Mouse (Mus musculus): Measurements from ENCODE around the gene Nr1i2. TPM values are rescaled to one million over a fixed set of nuclear protein-coding genes. Genes with fewer than 3 reads are reported as not detected.

The Nr1i2 gene
- total and polyA plus RNA-seq, 3 experiments, result not detected

GRCm38 (mm10) chr16:38321452-38321935 is 26.9 kb upstream of the Nr1i2 start (continued):
- peak; percentile 50; the same call in 1 of the 2 replicates for TF ChIP-seq SIN3A (IDR thresholded peaks at IDR 0.05; ENCODE audit: low read length)
- TF ChIP-seq ZC3H11A (IDR thresholded peaks at IDR 0.05; ENCODE audit: low read depth, low read length), result no peak
- no peak for TF ChIP-seq KAT2A (IDR thresholded peaks at IDR 0.05; ENCODE audit: insufficient replicate concordance, low read length)
- TF ChIP-seq CHD1 (IDR thresholded peaks at IDR 0.05; ENCODE audit: low read depth, low read length), result no peak
- TF ChIP-seq MAFK (IDR thresholded peaks at IDR 0.05; ENCODE audit: insufficient replicate concordance, low read length), result peak; percentile 94
- peak; percentile 47 to 87; a peak in 3 of 4 replicates for TF ChIP-seq CTCF (conservative IDR thresholded peaks at IDR 0.05 in 1 of 2, IDR thresholded peaks at IDR 0.05 in 1 of 2; ENCODE audit: low read depth in 2 of 2, low read length in 2 of 2)

- Histone ChIP-seq H3K9me3 (replicated peaks; ENCODE audit: low read length) (peaks cover 3% of the 10 kb centered on the region), H3K4me2 (ENCODE audit: insufficient read depth, low read depth, poor library complexity, severe bottlenecking) (no peak overlapping the region), H3K4me3 (replicated peaks in 1 of 3; ENCODE audit: low read depth in 2 of 3, low read length in 2 of 3, poor library complexity in 1 of 3) (no peak overlapping the region), H3K36me3 (replicated peaks in 1 of 2; ENCODE audit: control insufficient read depth in 1 of 2, insufficient read depth in 1 of 2, low read length in 1 of 2) (no peaks in the 10 kb centered on the region), H3K9ac (ENCODE audit: insufficient read depth, low read depth) (no peak overlapping the region), H3K79me2 (replicated peaks; ENCODE audit: control insufficient read depth, extremely low read depth, insufficient read depth, poor library complexity, severe bottlenecking) (no peaks in the 10 kb centered on the region), H3K27ac (ENCODE audit: insufficient read depth, low read depth) (no peak overlapping the region), H3K4me1 (ENCODE audit: control insufficient read depth in 1 of 2, insufficient read depth in 2 of 2) (peaks cover 5 to 8% of the 10 kb centered on the region in 2 experiments; a peak in 3 of 4 replicates), H3K27me3 (replicated peaks) (no peaks in the 10 kb centered on the region)
- in situ Hi-C loops (cut with MboI; ENCODE audit: low pct_ligation_motif_present, low pct_unique_long_range_greater_than_20kb, low sequenced_read_pairs), result no loop called here
- dilution Hi-C loops (cut with MboI; ENCODE audit: extremely low pct_ligation_motif_present, extremely low pct_unique_long_range_greater_than_20kb, low sequenced_read_pairs), result no loop called here
- no peak for DNase-seq (ENCODE audit: extremely low read depth)
- TF ChIP-seq JUND (conservative IDR thresholded peaks at IDR 0.05; ENCODE audit: low read depth, low read length), result no peak
- peak; percentile 77 for TF ChIP-seq ZNF384 (IDR thresholded peaks at IDR 0.05; ENCODE audit: low read depth, low read length)
These were observed 24.5 kb upstream of the Nr1i2 start for GRCm38 (mm10) chr16:38319087-38319486.

GRCm38 (mm10) chr16:38318492-38318891 is 23.9 kb upstream of the Nr1i2 start:
- no peaks in the 10 kb centered on the region for H3K36me3 ChIP-seq (replicated peaks in 1 of 2; ENCODE audit: control insufficient read depth in 1 of 2, insufficient read depth in 1 of 2, low read length in 1 of 2)
- H3K27ac ChIP-seq (ENCODE audit: insufficient read depth, low read depth), result no peak overlapping the region
- in situ Hi-C loops (cut with MboI; ENCODE audit: low pct_ligation_motif_present, low pct_unique_long_range_greater_than_20kb, low sequenced_read_pairs), result no loop called here
- no peak overlapping the region for H3K9ac ChIP-seq (ENCODE audit: insufficient read depth, low read depth)
- H3K9me3 ChIP-seq (replicated peaks; ENCODE audit: low read length), result peaks cover 3% of the 10 kb centered on the region
- no peak overlapping the region for H3K4me3 ChIP-seq (replicated peaks in 1 of 3; ENCODE audit: low read depth in 2 of 3, low read length in 2 of 3, poor library complexity in 1 of 3)
- dilution Hi-C loops (cut with MboI; ENCODE audit: extremely low pct_ligation_motif_present, extremely low pct_unique_long_range_greater_than_20kb, low sequenced_read_pairs), result no loop called here
- TF ChIP-seq CHD2 (IDR thresholded peaks at IDR 0.05; ENCODE audit: low read length) (no peak), MXI1 (IDR thresholded peaks at IDR 0.05; ENCODE audit: low read depth, low read length) (no peak), BHLHE40 (IDR thresholded peaks at IDR 0.05; ENCODE audit: low read depth, low read length) (no peak), GABPA (IDR thresholded peaks at IDR 0.05; ENCODE audit: insufficient replicate concordance, low read depth, low read length) (no peak), PAX5 (IDR thresholded peaks at IDR 0.05; ENCODE audit: low read length) (no peak), MEF2A (IDR thresholded peaks at IDR 0.05; ENCODE audit: borderline replicate concordance, low read depth, low read length) (no peak), TBP (conservative IDR thresholded peaks at IDR 0.05; ENCODE audit: low read depth, low read length) (no peak), ETS1 (conservative IDR thresholded peaks at IDR 0.05; ENCODE audit: low read depth, low read length) (no peak), CHD1 (IDR thresholded peaks at IDR 0.05; ENCODE audit: low read depth, low read length) (no peak), IRF4 (IDR thresholded peaks at IDR 0.05; ENCODE audit: low read depth, low read length) (no peak), E2F4 (IDR thresholded peaks at IDR 0.05; ENCODE audit: insufficient replicate concordance, low read depth, low read length) (no peak)
- H3K4me2 ChIP-seq (ENCODE audit: insufficient read depth, low read depth, poor library complexity, severe bottlenecking), result no peak overlapping the region
- no peaks in the 10 kb centered on the region for H3K79me2 ChIP-seq (replicated peaks; ENCODE audit: control insufficient read depth, extremely low read depth, insufficient read depth, poor library complexity, severe bottlenecking)
- H3K4me1 ChIP-seq (ENCODE audit: control insufficient read depth in 1 of 2, insufficient read depth in 2 of 2), result peaks cover 5 to 8% of the 10 kb centered on the region in 2 experiments; a peak in 3 of 4 replicates
- no peaks in the 10 kb centered on the region for H3K27me3 ChIP-seq (replicated peaks)
- DNase-seq (ENCODE audit: extremely low read depth), result no peak

Measured in CH12.LX (cell line).